Mouse (Mus musculus): ENCODE measurements around the gene Nfe2l2.

DNA sequence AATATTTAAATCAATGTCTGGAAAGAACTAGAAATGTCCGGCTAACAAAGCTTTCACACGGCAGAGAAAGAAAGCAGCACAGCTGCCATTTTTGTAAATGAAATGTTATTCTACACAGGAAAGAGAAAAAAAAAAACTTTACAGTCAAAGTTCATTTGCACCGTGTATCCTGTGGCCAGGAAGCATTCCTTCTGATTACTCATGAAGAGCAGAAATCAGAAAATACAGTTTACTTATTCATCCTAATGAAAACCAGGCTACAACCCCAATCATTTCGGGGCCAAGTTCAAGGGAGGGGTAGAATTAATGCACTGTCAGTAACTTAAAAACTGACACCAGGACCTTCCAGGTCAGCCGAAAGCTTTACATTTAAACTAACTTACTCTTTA, 1.9 kb downstream of the Nfe2l2 start:
- TF ChIP-seq CTCF (IDR thresholded peaks at IDR 0.05; ENCODE audit: borderline replicate concordance, control insufficient read depth, extremely low read depth, insufficient read depth, low read length, poor library complexity) = no peak
- no peak for TF ChIP-seq POLR2A (IDR thresholded peaks at IDR 0.05; ENCODE audit: control insufficient read depth, extremely low read depth, insufficient read depth, low read length, poor library complexity)

Data from thymus, adult 2 months (tissue).